Mouse (Mus musculus): Measurements from ENCODE around the gene Arhgef16.

- TF ChIP-seq CTCF (IDR thresholded peaks at IDR 0.05; ENCODE audit: insufficient read depth, low read depth, low read length) (no peak), POLR2A (IDR thresholded peaks at IDR 0.05; ENCODE audit: insufficient read depth, low read depth, low read length) (no peak)
These were observed 11.6 kb upstream of the Arhgef16 start for GRCm38 (mm10) chr4:154312935-154313621.
